Mouse (Mus musculus) kidney, embryonic 14.5 days (tissue): ENCODE results near the gene Mapk14. TPM values are rescaled to one million over a fixed set of nuclear protein-coding genes. Genes with fewer than 3 reads are reported as not detected.

ENCODE experiments used
- ATAC-seq: fragments of 200-750 bp; cut with Nextera tagmentation; 2 replicates; pipeline ENCODE4 v1.8.0; 2017; ENCODE audit warnings: moderate number of reproducible peaks, mild to moderate bottlenecking, moderate TSS enrichment, moderate library complexity; ENCODE audit not compliant: low FRiP score, low TSS enrichment
- H3K27ac ChIP-seq: fragments of 300-500 bp; sonication (generic); 2 replicates; pipeline ENCODE4 v1.5.1; 2014; ENCODE audit warnings: low read depth, mild to moderate bottlenecking, low read length, moderate library complexity, mixed read lengths
- H3K27me3 ChIP-seq: fragments of 300-500 bp; sonication (generic); 2 replicates; pipeline ENCODE4 v1.6.1; 2014; ENCODE audit warnings: mild to moderate bottlenecking, low read length; ENCODE audit not compliant: control insufficient read depth, insufficient read depth
- H3K36me3 ChIP-seq: fragments of 300-500 bp; sonication (generic); 2 replicates; pipeline ENCODE4 v1.6.1; 2014; ENCODE audit warnings: low read length, mixed read lengths; ENCODE audit not compliant: control insufficient read depth, insufficient read depth
- H3K4me1 ChIP-seq: fragments of 300-500 bp; sonication (generic); 2 replicates; pipeline ENCODE4 v1.6.1; 2014; ENCODE audit warnings: low read length, mixed read lengths; ENCODE audit not compliant: control insufficient read depth, insufficient read depth
- H3K4me2 ChIP-seq: fragments of 300-500 bp; sonication (generic); replicated peaks from 2 replicates; pipeline ENCODE4 v1.6.1; 2014; ENCODE audit warnings: low read depth, mild to moderate bottlenecking, low read length
- H3K4me3 ChIP-seq: fragments of 300-500 bp; sonication (generic); 2 replicates; pipeline ENCODE4 v1.5.1; 2014; ENCODE audit warnings: mild to moderate bottlenecking, low read length
- H3K9ac ChIP-seq: fragments of 300-500 bp; sonication (generic); 2 replicates; pipeline ENCODE4 v1.6.1; 2014; ENCODE audit warnings: low read depth, mild to moderate bottlenecking, low read length, moderate library complexity
- H3K9me3 ChIP-seq: fragments of 300-500 bp; sonication (generic); 2 replicates; pipeline ENCODE4 v1.6.1; 2016; ENCODE audit warnings: low read length; ENCODE audit not compliant: control insufficient read depth
- WGBS: fragments of 180-500 bp; shearing (Covaris S2); extraction: QIAGEN DNeasy Blood & Tissue Kit; methylation state at CpG from one replicate; pipeline ENCODE4 v1.1.7; 2014; 5-methylcytosine and 5-hydroxymethylcytosine counted together
- polyA plus RNA-seq: library from polyadenylated mRNA; unstranded; fragments of >200 nt; fragmentation: Nextera tagmentation; extraction: Ambion mirVana; gene quantifications from 2 replicates; pipeline ENCODE4 v1.2.1, GENCODE M21; 2014

The Mapk14 gene
- polyA plus RNA-seq, 1 experiment from 2014 or later, result 61.6 TPM

- no peaks in the 10 kb centered on the region for H3K36me3 ChIP-seq
- H3K4me1 ChIP-seq, result no peaks in the 10 kb centered on the region
- H3K4me3 ChIP-seq, result no peak overlapping the region
- H3K27me3 ChIP-seq, result no peaks in the 10 kb centered on the region
- no peak overlapping the region for H3K9ac ChIP-seq
- H3K4me2 ChIP-seq, result no peak overlapping the region
- WGBS, result 52% methylated on average over 13 of the region's 13 CpGs
- H3K27ac ChIP-seq, result no peak overlapping the region
- H3K9me3 ChIP-seq, result no peaks in the 10 kb centered on the region
- ATAC-seq, result no peak
Measured at GRCm38 (mm10) chr17:28682311-28683084, 8.6 kb upstream of the Mapk14 start.

GRCm38 (mm10) chr17:28683601-28684000 lies 7.5 kb upstream of the Mapk14 start:
- WGBS, result 47% methylated on average over 1 of the region's 1 CpGs
- H3K9ac ChIP-seq, result no peak overlapping the region
- no peak for ATAC-seq
- no peak overlapping the region for H3K27ac ChIP-seq
- H3K4me2 ChIP-seq, result no peak overlapping the region
- no peaks in the 10 kb centered on the region; the same call in 1 of the 2 replicates for H3K27me3 ChIP-seq
- no peaks in the 10 kb centered on the region for H3K36me3 ChIP-seq
- no peak overlapping the region for H3K4me3 ChIP-seq
- H3K9me3 ChIP-seq, result no peaks in the 10 kb centered on the region
- H3K4me1 ChIP-seq, result no peaks in the 10 kb centered on the region

GRCm38 (mm10) chr17:28684631-28685030 lies 6.5 kb upstream of the Mapk14 start:
- WGBS, result 82% methylated on average over 19 of the region's 19 CpGs

GRCm38 (mm10) chr17:28687354-28687753 lies 3.8 kb upstream of the Mapk14 start:
- Histone ChIP-seq H3K4me3 (no peak overlapping the region), H3K36me3 (no peaks in the 10 kb centered on the region), H3K9me3 (no peaks in the 10 kb centered on the region), H3K4me2 (no peak overlapping the region), H3K4me1 (no peaks in the 10 kb centered on the region; the same call in 1 of the 2 replicates), H3K27me3 (no peaks in the 10 kb centered on the region; the same call in 1 of the 2 replicates), H3K27ac (no peak overlapping the region), H3K9ac (no peak overlapping the region)
- 64% methylated on average over 4 of the region's 4 CpGs for WGBS
- ATAC-seq, result no peak

More at GRCm38 (mm10) chr17:28684631-28685030, 6.5 kb upstream of the Mapk14 start:
- Histone ChIP-seq H3K36me3 (no peaks in the 10 kb centered on the region), H3K4me1 (no peaks in the 10 kb centered on the region; the same call in 1 of the 2 replicates), H3K27ac (no peak overlapping the region), H3K4me2 (no peak overlapping the region), H3K27me3 (no peaks in the 10 kb centered on the region; the same call in 1 of the 2 replicates), H3K9ac (no peak overlapping the region), H3K9me3 (no peaks in the 10 kb centered on the region), H3K4me3 (no peak overlapping the region)
- ATAC-seq, result no peak

GRCm38 (mm10) chr17:28689586-28690283 lies 1.4 kb upstream of the Mapk14 start, which contains the start of gene Slc26a8:
Slc26a8 (minus strand) TSS chr17:28690233.
- peaks cover 8% of the 10 kb centered on the region; the same call in 1 of the 2 replicates for H3K36me3 ChIP-seq
- H3K9me3 ChIP-seq, result no peaks in the 10 kb centered on the region
- ATAC-seq, result no peak
- H3K9ac ChIP-seq, result peak within 1 kb of the TSS; percentile 92
- peak within 1 kb of the TSS; percentile 72 for H3K4me2 ChIP-seq
- H3K4me1 ChIP-seq, result peaks cover 11% of the 10 kb centered on the region
- H3K27me3 ChIP-seq, result no peaks in the 10 kb centered on the region; the same call in 1 of the 2 replicates
- H3K4me3 ChIP-seq, result peak within 1 kb of the TSS; percentile 78
- 8% methylated on average over 39 of the region's 40 CpGs for WGBS
- H3K27ac ChIP-seq, result peak within 1 kb of the TSS; percentile 92

GRCm38 (mm10) chr17:28691687-28692340 lies 685 bp downstream of the Mapk14 start:
- peaks cover 18% of the 10 kb centered on the region for H3K4me1 ChIP-seq
- H3K27me3 ChIP-seq, result no peaks in the 10 kb centered on the region; the same call in 1 of the 2 replicates
- WGBS, result under 1% methylated on average over 53 of the region's 53 CpGs
- peak overlapping the region; percentile 72 for H3K4me2 ChIP-seq
- H3K4me3 ChIP-seq, result peak overlapping the region; percentile 78
- H3K9ac ChIP-seq, result peak overlapping the region; percentile 92
- no peaks in the 10 kb centered on the region for H3K9me3 ChIP-seq
- peaks cover 8% of the 10 kb centered on the region; the same call in 1 of the 2 replicates for H3K36me3 ChIP-seq
- ATAC-seq, result peak; percentile 51
- peak overlapping the region; percentile 92 for H3K27ac ChIP-seq

GRCm38 (mm10) chr17:28692341-28692710 lies 1.2 kb downstream of the Mapk14 start:
- Histone ChIP-seq H3K4me3 (peak overlapping the region; percentile 78), H3K4me2 (peak overlapping the region; percentile 72), H3K9ac (peak overlapping the region; percentile 92), H3K27me3 (no peaks in the 10 kb centered on the region; the same call in 1 of the 2 replicates), H3K27ac (peak overlapping the region; percentile 92; the same call in 1 of the 2 replicates), H3K9me3 (no peaks in the 10 kb centered on the region), H3K4me1 (peaks cover 23% of the 10 kb centered on the region), H3K36me3 (peaks cover 8% of the 10 kb centered on the region; the same call in 1 of the 2 replicates)
- WGBS, result under 1% methylated on average over 18 of the region's 18 CpGs
- ATAC-seq, result no peak

- H3K27ac ChIP-seq, result no peak overlapping the region
- ATAC-seq, result no peak
- H3K4me2 ChIP-seq, result peak overlapping the region; percentile 72
- H3K36me3 ChIP-seq, result peaks cover 8% of the 10 kb centered on the region; the same call in 1 of the 2 replicates
- no peaks in the 10 kb centered on the region; the same call in 1 of the 2 replicates for H3K27me3 ChIP-seq
- WGBS, result 31% methylated on average over 3 of the region's 3 CpGs
- peak overlapping the region; percentile 78 for H3K4me3 ChIP-seq
- H3K9me3 ChIP-seq, result no peaks in the 10 kb centered on the region
- peaks cover 30% of the 10 kb centered on the region for H3K4me1 ChIP-seq
- peak overlapping the region; percentile 92; the same call in 1 of the 2 replicates for H3K9ac ChIP-seq
Measured at GRCm38 (mm10) chr17:28693086-28693485, 2.0 kb downstream of the Mapk14 start.
